ENCODE assay signal across 12 mouse cellular contexts in genomic region chr5:129218537-129218981, GRCm38 (mm10).
DNase-seq lines count a peak whose midpoint lies in the region; ATAC-seq lines count a peak whose summit lies in the region.
"Had no signal": no experiment of that assay in that cellular context is flagged by ENCODE, and none has a peak within 500 bp of the region (broad histone marks: within the 10 kb centered on the region; RNA-seq: fewer than 3 reads in every experiment).

No protein-coding gene starts in this region.

- intact Hi-C loops in left cerebral cortex, postnatal 10 days (cut with DNase I): no loop called here

- no peak for DNase-seq in neural tube, embryonic 10.5 days (ENCODE audit: extremely low spot score, low spot score)
- peak; percentile 25 to 36 for DNase-seq in kidney, postnatal 36 days
- DNase-seq in retina, postnatal 1 day: peak; percentile 53
- DNase-seq in left cerebral cortex, postnatal 10 days (ENCODE audit: extremely low spot score in 1 of 2, low spot score in 2 of 2): no peak
- no peak for DNase-seq in thymus, postnatal 36 days
- DNase-seq: layer of hippocampus, adult 9-11 months; liver; thymus, postnatal 14 days had no signal

- H3K27ac ChIP-seq in neural tube, embryonic 12.5 days: peak overlapping the region; percentile 42; the same call in 1 of the 2 replicates
- H3K27ac ChIP-seq in forebrain, embryonic 12.5 days: peak overlapping the region; percentile 67
- no peak overlapping the region for H3K27ac ChIP-seq in intestine, embryonic 15.5 days
- H3K27ac ChIP-seq: embryonic facial prominence, embryonic 15.5 days had no signal

- no peak overlapping the region for H3K4me3 ChIP-seq in neural tube, embryonic 12.5 days
- no peak overlapping the region for H3K4me3 ChIP-seq in forebrain, embryonic 12.5 days (replicated peaks)
- H3K4me3 ChIP-seq in intestine, embryonic 15.5 days (replicated peaks): no peak overlapping the region
- H3K4me3 ChIP-seq: embryonic facial prominence, embryonic 15.5 days had no signal

- H3K27me3 ChIP-seq in neural tube, embryonic 12.5 days (replicated peaks): no peaks in the 10 kb centered on the region
- no peaks in the 10 kb centered on the region; the same call in 1 of the 2 replicates for H3K27me3 ChIP-seq in forebrain, embryonic 12.5 days
- H3K27me3 ChIP-seq in intestine, embryonic 15.5 days (replicated peaks): no peaks in the 10 kb centered on the region
- H3K27me3 ChIP-seq: embryonic facial prominence, embryonic 15.5 days had no signal

- peaks cover 21% of the 10 kb centered on the region for H3K4me1 ChIP-seq in neural tube, embryonic 12.5 days
- H3K4me1 ChIP-seq in forebrain, embryonic 12.5 days: peaks cover 25% of the 10 kb centered on the region
- peaks cover 13% of the 10 kb centered on the region; the same call in 1 of the 2 replicates for H3K4me1 ChIP-seq in intestine, embryonic 15.5 days (replicated peaks)

- no peaks in the 10 kb centered on the region for H3K36me3 ChIP-seq in neural tube, embryonic 12.5 days
- no peaks in the 10 kb centered on the region for H3K36me3 ChIP-seq in forebrain, embryonic 12.5 days (replicated peaks)
- no peaks in the 10 kb centered on the region for H3K36me3 ChIP-seq in intestine, embryonic 15.5 days
- H3K36me3 ChIP-seq: embryonic facial prominence, embryonic 15.5 days had no signal

- no peaks in the 10 kb centered on the region for H3K9me3 ChIP-seq in neural tube, embryonic 12.5 days
- H3K9me3 ChIP-seq in forebrain, embryonic 12.5 days: 0 out of 2 replicates have a peak, but pooled peaks cover 4% of the 10 kb centered on the region
- no peaks in the 10 kb centered on the region for H3K9me3 ChIP-seq in intestine, embryonic 15.5 days
- H3K9me3 ChIP-seq: embryonic facial prominence, embryonic 15.5 days had no signal

- peak; percentile 55 for ATAC-seq in neural tube, embryonic 12.5 days (ENCODE audit: low FRiP score, low read depth)
- ATAC-seq in forebrain, embryonic 12.5 days (ENCODE audit: low FRiP score): peak; percentile 69
- no peak for ATAC-seq in intestine, embryonic 15.5 days

- peak overlapping the region; percentile 41 for H3K4me2 ChIP-seq in neural tube, embryonic 12.5 days (replicated peaks)
- peak overlapping the region; percentile 15 for H3K4me2 ChIP-seq in forebrain, embryonic 12.5 days
- H3K4me2 ChIP-seq in intestine, embryonic 15.5 days (replicated peaks): no peak overlapping the region

- 0 out of 2 replicates have a peak overlapping the region, but pooled peaks have one; percentile 13 for H3K9ac ChIP-seq in neural tube, embryonic 12.5 days
- no peak overlapping the region for H3K9ac ChIP-seq in forebrain, embryonic 12.5 days
- no peak overlapping the region for H3K9ac ChIP-seq in intestine, embryonic 15.5 days
- H3K9ac ChIP-seq: embryonic facial prominence, embryonic 15.5 days had no signal

- WGBS in neural tube, embryonic 12.5 days: 3% methylated on average over 8 of the region's 8 CpGs
- 7% methylated on average over 8 of the region's 8 CpGs for WGBS in forebrain, embryonic 12.5 days
- WGBS in intestine, embryonic 15.5 days: 26% methylated on average over 8 of the region's 8 CpGs

Comparison
In these comparisons a context has a peak if more than half of its experiments do, and no peak if none do; other contexts are left out.
1. DNase-seq: peak in kidney, postnatal 36 days (2 of 2) and retina, postnatal 1 day (single experiment); none in neural tube, embryonic 10.5 days (single experiment), left cerebral cortex, postnatal 10 days (0 of 2) and thymus, postnatal 36 days (0 of 2).